Mouse (Mus musculus): Measurements from ENCODE around the gene Olfr105-ps. TPM values are rescaled to one million over a fixed set of nuclear protein-coding genes. Genes with fewer than 3 reads are reported as not detected.

Gene Olfr105-ps
- not detected for total RNA-seq (2022)

GRCm38 (mm10) chr17:37378733-37379132 lies at the start of gene Olfr105-ps:
TSS of gene Olfr105-ps (plus strand) at chr17:37379033.
- no peak for DNase-seq (ENCODE audit: low spot score in 2 of 2)

GRCm38 (mm10) chr17:37339598-37339997 lies 39.2 kb upstream of the Olfr105-ps start, which contains the start of gene Olfr103:
TSS of gene Olfr103 (minus strand) at chr17:37339698.
- no peak for DNase-seq (ENCODE audit: low spot score in 2 of 2)

GRCm38 (mm10) chr17:37359282-37359681 lies 19.6 kb upstream of the Olfr105-ps start, which contains the start of gene Olfr104-ps:
TSS of gene Olfr104-ps (plus strand) at chr17:37359582.
- no peak for DNase-seq (ENCODE audit: low spot score in 2 of 2)

GRCm38 (mm10) chr17:37390093-37390492 lies 11.3 kb downstream of the Olfr105-ps start, which contains the start of gene Olfr106-ps:
TSS of gene Olfr106-ps (plus strand) at chr17:37390393.
- DNase-seq (ENCODE audit: low spot score in 2 of 2), result no peak

- DNase-seq (ENCODE audit: low spot score in 2 of 2), result no peak
Measured at GRCm38 (mm10) chr17:37398926-37399325, 20.1 kb downstream of the Olfr105-ps start, which contains the start of gene Olfr107. TSS of gene Olfr107 (plus strand) at chr17:37399226.

- no peak for DNase-seq (ENCODE audit: low spot score in 2 of 2)
Measured at GRCm38 (mm10) chr17:37413380-37413779, 34.5 kb downstream of the Olfr105-ps start.

Other genes with a start within 250 kb of the Olfr105-ps start
- not detected for gene Olfr93, start 217.5 kb upstream of the Olfr105-ps start, total RNA-seq (2022)
- not detected for gene Ubd, start 185.1 kb upstream of the Olfr105-ps start, total RNA-seq (2022)
- not detected for gene Olfr94, start 178.0 kb upstream of the Olfr105-ps start, total RNA-seq (2022)
- not detected for gene Olfr95, start 165.9 kb upstream of the Olfr105-ps start, total RNA-seq (2022)
- not detected for gene Olfr96, start 158.9 kb upstream of the Olfr105-ps start, total RNA-seq (2022)
- gene Olfr97, start 141.7 kb upstream of the Olfr105-ps start, total RNA-seq (2022), result not detected
- gene Olfr98, start 115.3 kb upstream of the Olfr105-ps start, total RNA-seq (2022), result not detected
- 1 to 10 TPM in 2 of 4 experiments, under 1 TPM in 2; 0.36 to 1.6 (median 0.90) TPM for gene H2-M3, start 108.8 kb upstream of the Olfr105-ps start, total RNA-seq (2022)
- not detected for gene Olfr99, start 95.6 kb upstream of the Olfr105-ps start, total RNA-seq (2022)
- gene Olfr101, start 74.7 kb upstream of the Olfr105-ps start, total RNA-seq (2022), result not detected
- not detected for gene Olfr102, start 62.0 kb upstream of the Olfr105-ps start, total RNA-seq (2022)
- not detected for gene Olfr103, start 39.3 kb upstream of the Olfr105-ps start, total RNA-seq (2022)
- gene Olfr104-ps, start 19.5 kb upstream of the Olfr105-ps start, total RNA-seq (2022), result not detected
- gene Olfr106-ps, start 11.4 kb downstream of the Olfr105-ps start, total RNA-seq (2022), result not detected
- not detected for gene Olfr107, start 20.2 kb downstream of the Olfr105-ps start, total RNA-seq (2022)
- not detected for gene Olfr108, start 66.4 kb downstream of the Olfr105-ps start, total RNA-seq (2022)
- gene Olfr109, start 79.9 kb downstream of the Olfr105-ps start, total RNA-seq (2022), result not detected
- gene H2-M2, start 104.5 kb downstream of the Olfr105-ps start, total RNA-seq (2022), result not detected
- not detected for gene Olfr110, start 113.4 kb downstream of the Olfr105-ps start, total RNA-seq (2022)
- not detected for gene Olfr111, start 129.0 kb downstream of the Olfr105-ps start, total RNA-seq (2022)
- not detected for gene Olfr112, start 190.4 kb downstream of the Olfr105-ps start, total RNA-seq (2022)
- gene Olfr113, start 198.6 kb downstream of the Olfr105-ps start, total RNA-seq (2022), result not detected
- gene Olfr114, start 213.7 kb downstream of the Olfr105-ps start, total RNA-seq (2022), result not detected
- gene Olfr115, start 248.1 kb downstream of the Olfr105-ps start, total RNA-seq (2022), result under 1 TPM in 1 of 4 experiments, not detected in 3; 0.17 TPM
- gene Olfr116, start 248.2 kb downstream of the Olfr105-ps start, total RNA-seq (2022), result not detected